Mouse (Mus musculus) embryonic stem cell, embryonic (primary cell): ENCODE measurements around the gene 0610040J01Rik.

ENCODE experiments used
- CTCF ChIA-PET, 4 experiments: fragments of 300-600 bp in 2 of 4; fragments of 350-600 bp in 2 of 4; sonication (Branson Sonifier 250); formaldehyde crosslinking; loops; one replicate each; lab custom pipeline; 2022; ENCODE audit warnings: inconsistent platforms in 2 of 4; lab: Charles Lee
- POLR2A ChIA-PET, 4 experiments: fragments of 300-600 bp in 2 of 4; fragments of 350-600 bp in 2 of 4; sonication (Branson Sonifier 250); formaldehyde crosslinking; loops; one replicate each; lab custom pipeline; 2022; ENCODE audit warnings: antibody characterized with exemption in 4 of 4, inconsistent platforms in 1 of 4; lab: Charles Lee

Gene 0610040J01Rik

GRCm38 (mm10) chr5:63879026-63879425 lies 66.9 kb downstream of the 0610040J01Rik start:
- ChIA-PET CTCF (interaction anchor here in 2 of 4 experiments (0.6 to 2.3 kb wide), 2 partner anchors 8 to 11 kb away, joined by 9 to 30 read pairs; no protein-coding TSS in a partner anchor), POLR2A (no interaction called here)

GRCm38 (mm10) chr5:63886292-63886691 lies 74.1 kb downstream of the 0610040J01Rik start:
- CTCF ChIA-PET = interaction anchor here (0.5 to 3.1 kb wide), 51 partner anchors 8 to 452 kb away, joined by 3 to 52 read pairs (median 4); partner anchors contain the start of gene 0610040J01Rik (in 4 of the 4)
- POLR2A ChIA-PET = interaction anchor here in 2 of 4 experiments (1.0 to 1.4 kb wide), 10 partner anchors 8 to 203 kb away, joined by 3 to 7 read pairs (median 4); partner anchors contain the start of gene 0610040J01Rik (in 1 of the 2)

GRCm38 (mm10) chr5:63886709-63887108 lies 74.5 kb downstream of the 0610040J01Rik start:
- CTCF ChIA-PET = interaction anchor here (0.5 to 3.1 kb wide), 63 partner anchors 8 to 980 kb away, joined by 3 to 52 read pairs (median 4); partner anchors contain the start of gene 0610040J01Rik (in 4 of the 4)
- POLR2A ChIA-PET = interaction anchor here in 2 of 4 experiments (1.0 to 1.4 kb wide), 11 partner anchors 8 to 203 kb away, joined by 3 to 7 read pairs (median 4); partner anchors contain the start of gene 0610040J01Rik (in 1 of the 2)

GRCm38 (mm10) chr5:63887111-63887510 lies 74.9 kb downstream of the 0610040J01Rik start:
- ChIA-PET POLR2A (interaction anchor here in 2 of 4 experiments (1.0 to 1.4 kb wide), 11 partner anchors 8 to 203 kb away, joined by 3 to 7 read pairs (median 4); partner anchors contain the start of gene 0610040J01Rik (in 1 of the 2)), CTCF (interaction anchor here (0.5 to 3.1 kb wide), 62 partner anchors 8 to 979 kb away, joined by 3 to 52 read pairs (median 4); partner anchors contain the start of gene 0610040J01Rik (in 4 of the 4))

GRCm38 (mm10) chr5:63891241-63891640 lies 79.1 kb downstream of the 0610040J01Rik start:
- CTCF ChIA-PET = no interaction called here
- POLR2A ChIA-PET = no interaction called here

GRCm38 (mm10) chr5:63891912-63892311 lies 79.7 kb downstream of the 0610040J01Rik start:
- POLR2A ChIA-PET = interaction anchor here in 1 of 4 experiments (1.3 kb wide), 1 partner anchor 17 kb away, joined by 3 read pairs; no protein-coding TSS in a partner anchor
- CTCF ChIA-PET = no interaction called here

GRCm38 (mm10) chr5:63897001-63897819 lies 85.0 kb downstream of the 0610040J01Rik start:
- CTCF ChIA-PET = interaction anchor here in 2 of 4 experiments (0.9 to 1.0 kb wide), 2 partner anchors 10 to 11 kb away, joined by 3 to 4 read pairs; no protein-coding TSS in a partner anchor
- POLR2A ChIA-PET = interaction anchor here in 1 of 4 experiments (0.7 to 1.3 kb wide), 3 partner anchors 17 to 178 kb away, joined by 3 to 5 read pairs (median 3); no protein-coding TSS in a partner anchor

- ChIA-PET POLR2A (interaction anchor here in 1 of 4 experiments (0.9 to 1.3 kb wide), 2 partner anchors 35 to 178 kb away, joined by 3 read pairs; no protein-coding TSS in a partner anchor), CTCF (interaction anchor here in 2 of 4 experiments (0.9 to 1.3 kb wide), 3 partner anchors 9 to 11 kb away, joined by 4 to 5 read pairs (median 4); no protein-coding TSS in a partner anchor)
These were observed 85.6 kb downstream of the 0610040J01Rik start for GRCm38 (mm10) chr5:63897820-63898110.

- CTCF ChIA-PET = interaction anchor here in 1 of 4 experiments (0.6 kb wide), 1 partner anchor 47 kb away, joined by 3 read pairs; no protein-coding TSS in a partner anchor
- POLR2A ChIA-PET = interaction anchor here in 1 of 4 experiments (0.7 to 1.3 kb wide), 2 partner anchors 45 to 75 kb away, joined by 3 read pairs; no protein-coding TSS in a partner anchor
These were observed 91.2 kb downstream of the 0610040J01Rik start for GRCm38 (mm10) chr5:63903329-63903728.

GRCm38 (mm10) chr5:63906149-63907093 lies 94.3 kb downstream of the 0610040J01Rik start:
- ChIA-PET CTCF (interaction anchor here (0.5 to 1.5 kb wide), 34 partner anchors 8 to 383 kb away, joined by 3 to 18 read pairs (median 4); partner anchors contain the start of genes 0610040J01Rik (in 2 of the 4) and Rell1 (in 1 of the 4)), POLR2A (interaction anchor here (0.5 to 21.4 kb wide), 16 partner anchors 10 to 447 kb away, joined by 3 to 229 read pairs (median 4); no protein-coding TSS in a partner anchor)

GRCm38 (mm10) chr5:63907513-63907912 lies 95.3 kb downstream of the 0610040J01Rik start:
- POLR2A ChIA-PET = interaction anchor here in 2 of 4 experiments (1.0 to 21.4 kb wide), 7 partner anchors 9 to 44 kb away, joined by 4 to 229 read pairs (median 16); no protein-coding TSS in a partner anchor
- CTCF ChIA-PET = interaction anchor here in 3 of 4 experiments (0.6 to 1.5 kb wide), 8 partner anchors 9 to 367 kb away, joined by 3 to 6 read pairs (median 3); partner anchors contain the start of gene 0610040J01Rik (in 1 of the 3)

GRCm38 (mm10) chr5:63910171-63910960 lies 98.2 kb downstream of the 0610040J01Rik start:
- ChIA-PET CTCF (interaction anchor here in 3 of 4 experiments (0.6 to 2.9 kb wide), 4 partner anchors 98 to 160 kb away, joined by 3 to 10 read pairs (median 3); partner anchors contain the start of gene 0610040J01Rik (in 1 of the 3)), POLR2A (interaction anchor here in 3 of 4 experiments (0.7 to 21.4 kb wide), 21 partner anchors 8 to 321 kb away, joined by 3 to 229 read pairs (median 4); partner anchors contain the start of genes Pgm2 (in 1 of the 3) and Rell1 (in 1 of the 3))

GRCm38 (mm10) chr5:63914896-63915295 lies 102.7 kb downstream of the 0610040J01Rik start:
- ChIA-PET CTCF (no interaction called here), POLR2A (interaction anchor here in 1 of 4 experiments (0.6 to 21.4 kb wide), 2 partner anchors 17 to 181 kb away, joined by 3 to 229 read pairs; no protein-coding TSS in a partner anchor)

- CTCF ChIA-PET = interaction anchor here in 3 of 4 experiments (1.0 to 1.3 kb wide), 3 partner anchors 10 to 30 kb away, joined by 3 to 10 read pairs (median 5); no protein-coding TSS in a partner anchor
- POLR2A ChIA-PET = interaction anchor here in 2 of 4 experiments (0.8 to 21.4 kb wide), 6 partner anchors 8 to 185 kb away, joined by 3 to 229 read pairs (median 4); no protein-coding TSS in a partner anchor
These were observed 104.4 kb downstream of the 0610040J01Rik start for GRCm38 (mm10) chr5:63916457-63917139.

- POLR2A ChIA-PET = interaction anchor here in 3 of 4 experiments (0.5 to 21.4 kb wide), 7 partner anchors 8 to 39 kb away, joined by 3 to 229 read pairs (median 5); no protein-coding TSS in a partner anchor
These were observed 106.0 kb downstream of the 0610040J01Rik start for GRCm38 (mm10) chr5:63918201-63918600.

More at GRCm38 (mm10) chr5:63918201-63918600, 106.0 kb downstream of the 0610040J01Rik start:
- CTCF ChIA-PET = interaction anchor here in 2 of 4 experiments (1.2 to 1.3 kb wide), 2 partner anchors 31 to 106 kb away, joined by 3 read pairs; partner anchors contain the start of gene 0610040J01Rik (in 1 of the 2)
